Mouse (Mus musculus) erythroblast, embryonic 14.5 days (primary cell): ENCODE measurements around the gene Spon1.

Source experiments
- GATA1 ChIP-seq: IDR thresholded peaks from 2 replicates; pipeline ENCODE4 v1.6.1; 2012; ENCODE audit warnings: low read length, inconsistent platforms, mixed read lengths
- TAL1 ChIP-seq: IDR thresholded peaks from 3 replicates; pipeline ENCODE4 v1.6.1; 2012; ENCODE audit warnings: low read length, inconsistent platforms, mixed read lengths

GRCm38 (mm10) chr7:113880021-113880420, 114.2 kb downstream of the Spon1 start:
- TF ChIP-seq GATA1: no peak
- TF ChIP-seq TAL1: no peak
